In the genomic region with DNA sequence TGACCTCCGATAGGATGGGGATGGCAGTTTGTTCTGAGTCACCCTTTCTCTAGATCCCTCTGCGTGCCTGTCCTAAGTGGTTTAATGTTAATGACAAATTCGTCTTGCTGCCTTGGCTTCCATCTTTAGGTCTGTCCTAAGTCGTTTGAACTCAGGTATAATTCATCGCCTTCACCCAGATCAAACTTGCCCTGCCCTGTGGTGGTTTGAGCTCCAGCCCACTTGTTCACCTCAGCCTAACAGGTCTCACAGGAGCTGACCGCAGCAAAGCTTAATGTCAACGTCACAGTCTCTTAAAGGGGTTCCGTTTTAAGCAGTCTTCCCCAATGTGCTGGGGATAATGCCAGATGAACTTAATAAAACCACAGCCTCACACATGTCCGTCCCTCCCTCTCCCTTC, we compare ENCODE assay signal across 23 mouse cellular contexts. TPM values are rescaled to one million over a fixed set of nuclear protein-coding genes. Genes with fewer than 3 reads are reported as not detected.
DNase-seq lines count a peak whose midpoint lies in the region; ATAC-seq lines count a peak whose summit lies in the region.
"Had no signal": no experiment of that assay in that cellular context is flagged by ENCODE, and none has a peak within 500 bp of the region (broad histone marks: within the 10 kb centered on the region; RNA-seq: fewer than 3 reads in every experiment).

No protein-coding gene starts in this region.

- no peak overlapping the region for H3K4me3 ChIP-seq in midbrain, embryonic 11.5 days (ENCODE audit: low read depth, low read length)
- no peak overlapping the region for H3K4me3 ChIP-seq in midbrain, embryonic 16.5 days (ENCODE audit: low read depth, low read length)
- H3K4me3 ChIP-seq: embryonic facial prominence, embryonic 13.5 days; embryonic facial prominence, embryonic 15.5 days; erythroblast, embryonic 14.5 days; forebrain, embryonic 10.5 days; forebrain, embryonic 12.5 days had no signal

- H3K4me2 ChIP-seq in midbrain, embryonic 11.5 days = no peak overlapping the region
- H3K4me2 ChIP-seq in midbrain, embryonic 16.5 days (ENCODE audit: low read length) = no peak overlapping the region
- H3K4me2 ChIP-seq: embryonic facial prominence, embryonic 13.5 days; embryonic facial prominence, embryonic 15.5 days; forebrain, embryonic 12.5 days had no signal

- H3K9ac ChIP-seq in midbrain, embryonic 11.5 days (ENCODE audit: low read length) = no peak overlapping the region
- no peak overlapping the region for H3K9ac ChIP-seq in midbrain, embryonic 16.5 days (ENCODE audit: low read depth, low read length)
- H3K9ac ChIP-seq: embryonic facial prominence, embryonic 13.5 days; embryonic facial prominence, embryonic 15.5 days; forebrain, embryonic 12.5 days had no signal

- H3K36me3 ChIP-seq in midbrain, embryonic 11.5 days (ENCODE audit: control insufficient read depth, insufficient read depth, low read length) = no peaks in the 10 kb centered on the region
- H3K36me3 ChIP-seq in midbrain, embryonic 16.5 days (ENCODE audit: control insufficient read depth, insufficient read depth, low read length) = peaks cover 6% of the 10 kb centered on the region; the same call in 1 of the 2 replicates

- no peaks in the 10 kb centered on the region for H3K9me3 ChIP-seq in midbrain, embryonic 11.5 days (ENCODE audit: control insufficient read depth, low read length)
- H3K9me3 ChIP-seq in midbrain, embryonic 16.5 days (replicated peaks; ENCODE audit: control insufficient read depth, low read length, poor library complexity, severe bottlenecking) = no peaks in the 10 kb centered on the region
- H3K9me3 ChIP-seq: embryonic facial prominence, embryonic 13.5 days; embryonic facial prominence, embryonic 15.5 days; forebrain, embryonic 10.5 days; forebrain, embryonic 12.5 days had no signal

- peak; percentile 28 for DNase-seq in cerebellum, adult 11-12 months
- no peak for DNase-seq in cerebellum, adult 11 months
- peak; percentile 56 for DNase-seq in midbrain, embryonic 11.5 days (ENCODE audit: low spot score, missing footprints)
- DNase-seq in kidney, postnatal 4 days = no peak
- DNase-seq: adrenal gland, adult 2 months; adrenal gland, postnatal 10 days; adrenal gland, postnatal 25 days; B cell, adult 2 months; cerebellum, adult 18-20 months; cerebellum, adult 8-10 months; cerebellum, postnatal 10 days; cerebellum, postnatal 36 days; embryo, embryonic 11 days had no signal

- no peaks in the 10 kb centered on the region for H3K27me3 ChIP-seq in midbrain, embryonic 11.5 days (ENCODE audit: control insufficient read depth, insufficient read depth, low read length)
- H3K27me3 ChIP-seq in midbrain, embryonic 16.5 days (ENCODE audit: control insufficient read depth, insufficient read depth, low read depth, low read length) = no peaks in the 10 kb centered on the region
- H3K27me3 ChIP-seq: embryonic facial prominence, embryonic 13.5 days; embryonic facial prominence, embryonic 15.5 days; forebrain, embryonic 12.5 days had no signal

- H3K27ac ChIP-seq in midbrain, embryonic 11.5 days (ENCODE audit: low read depth, low read length) = no peak overlapping the region
- no peak overlapping the region for H3K27ac ChIP-seq in midbrain, embryonic 16.5 days (ENCODE audit: low read length)
- H3K27ac ChIP-seq: embryonic facial prominence, embryonic 13.5 days; embryonic facial prominence, embryonic 15.5 days; forebrain, embryonic 10.5 days; forebrain, embryonic 12.5 days had no signal

- H3K4me1 ChIP-seq in midbrain, embryonic 11.5 days (ENCODE audit: control insufficient read depth, insufficient read depth, low read length) = peaks cover 5% of the 10 kb centered on the region
- no peaks in the 10 kb centered on the region for H3K4me1 ChIP-seq in midbrain, embryonic 16.5 days (ENCODE audit: control insufficient read depth, insufficient read depth, low read length)
- H3K4me1 ChIP-seq: embryonic facial prominence, embryonic 13.5 days; embryonic facial prominence, embryonic 15.5 days had no signal

- 86% methylated on average over 9 of the region's 9 CpGs for WGBS in midbrain, embryonic 11.5 days
- WGBS in midbrain, embryonic 16.5 days = 88% methylated on average over 9 of the region's 9 CpGs

- ATAC-seq in midbrain, embryonic 11.5 days (ENCODE audit: low FRiP score) = no peak
- ATAC-seq in midbrain, embryonic 16.5 days = no peak
- ATAC-seq: forebrain, embryonic 14.5 days; forebrain, embryonic 16.5 days had no signal

RNA-seq across cellular contexts. Expression of gene Irgc1, which starts 26.2 kb away (rescaled TPM):
- polyA plus RNA-seq in midbrain, embryonic 11.5 days (2014; fragmentation: Nextera tagmentation; extraction: Ambion mirVana) = not detected in 2 replicates
- not detected in 2 replicates for polyA plus RNA-seq in midbrain, embryonic 16.5 days (2015; fragmentation: Nextera tagmentation; extraction: Ambion mirVana)
- polyA plus RNA-seq: adrenal gland, adult 2 months; brain, embryonic 14.5 days; embryonic facial prominence, embryonic 11.5 days; embryonic facial prominence, embryonic 13.5 days; embryonic facial prominence, embryonic 15.5 days; erythroblast, embryonic 14.5 days; forebrain, embryonic 10.5 days; forebrain, embryonic 12.5 days; forebrain, embryonic 14.5 days; forebrain, embryonic 16.5 days had no signal

RNA-seq across cellular contexts. Expression of gene Smg9, which starts 26.5 kb away (rescaled TPM):
- 18.7 and 20.9 TPM in 2 replicates for polyA plus RNA-seq in midbrain, embryonic 11.5 days (2014; fragmentation: Nextera tagmentation; extraction: Ambion mirVana)
- 38.3 and 39.4 TPM in 2 replicates for polyA plus RNA-seq in midbrain, embryonic 16.5 days (2015; fragmentation: Nextera tagmentation; extraction: Ambion mirVana)

RNA-seq across cellular contexts. Expression of gene Plaur, which starts 36.4 kb away (rescaled TPM):
- 0.86 and 1.4 TPM in 2 replicates for polyA plus RNA-seq in midbrain, embryonic 11.5 days (2014; fragmentation: Nextera tagmentation; extraction: Ambion mirVana)
- polyA plus RNA-seq in midbrain, embryonic 16.5 days (2015; fragmentation: Nextera tagmentation; extraction: Ambion mirVana) = 1.6 and 1.8 TPM in 2 replicates

RNA-seq across cellular contexts. Expression of gene Kcnn4, which starts 55.9 kb away (rescaled TPM):
- polyA plus RNA-seq in midbrain, embryonic 11.5 days (2014; fragmentation: Nextera tagmentation; extraction: Ambion mirVana) = 2.8 and 3.4 TPM in 2 replicates
- 0.81 and 0.84 TPM in 2 replicates for polyA plus RNA-seq in midbrain, embryonic 16.5 days (2015; fragmentation: Nextera tagmentation; extraction: Ambion mirVana)

RNA-seq across cellular contexts. Expression of gene Cadm4, which starts 55.9 kb away (rescaled TPM):
- polyA plus RNA-seq in midbrain, embryonic 11.5 days (2014; fragmentation: Nextera tagmentation; extraction: Ambion mirVana) = 6.6 and 6.7 TPM in 2 replicates
- 63.2 and 75.3 TPM in 2 replicates for polyA plus RNA-seq in midbrain, embryonic 16.5 days (2015; fragmentation: Nextera tagmentation; extraction: Ambion mirVana)

Comparison
In these comparisons a context has a peak if more than half of its experiments do, and no peak if none do; other contexts are left out.
1. DNase-seq: peak in cerebellum, adult 11-12 months (single experiment) and midbrain, embryonic 11.5 days (single experiment); none in cerebellum, adult 11 months (single experiment) and kidney, postnatal 4 days (0 of 2).